Mouse (Mus musculus) heart, embryonic 11.5 days (tissue): ENCODE measurements around the gene Ing5. TPM values are rescaled to one million over a fixed set of nuclear protein-coding genes. Genes with fewer than 3 reads are reported as not detected.
"Not testable (repeated sequence)": the region's sequence is repeated elsewhere in the genome, so short reads cannot be mapped to it uniquely, and the experiment has no call there.

ENCODE experiments used
- ATAC-seq: fragments of 200-750 bp; cut with Nextera tagmentation; replicated peaks from 2 replicates; pipeline ENCODE4 v1.8.0; 2017; ENCODE audit warnings: moderate library complexity; ENCODE audit not compliant: insufficient number of reproducible peaks, low FRiP score, low TSS enrichment
- H3K27ac ChIP-seq: fragments of 300-500 bp; sonication (generic); 2 replicates; pipeline ENCODE4 v1.5.1; 2014; ENCODE audit warnings: mild to moderate bottlenecking, low read depth, low read length
- H3K27me3 ChIP-seq: fragments of 300-500 bp; sonication (generic); 2 replicates; pipeline ENCODE4 v1.6.1; 2014; ENCODE audit warnings: mild to moderate bottlenecking, low read length, mixed read lengths; ENCODE audit not compliant: control insufficient read depth, insufficient read depth
- H3K36me3 ChIP-seq: fragments of 300-500 bp; sonication (generic); 2 replicates; pipeline ENCODE4 v1.6.1; 2014; ENCODE audit warnings: mild to moderate bottlenecking, low read length, moderate library complexity, mixed read lengths; ENCODE audit not compliant: control insufficient read depth, insufficient read depth
- H3K4me1 ChIP-seq: fragments of 300-500 bp; sonication (generic); 2 replicates; pipeline ENCODE4 v1.6.1; 2014; ENCODE audit warnings: low read length; ENCODE audit not compliant: control insufficient read depth, insufficient read depth
- H3K4me2 ChIP-seq: fragments of 300-500 bp; sonication (generic); 2 replicates; pipeline ENCODE4 v1.6.1; 2014; ENCODE audit warnings: mild to moderate bottlenecking, moderate library complexity
- H3K4me3 ChIP-seq: fragments of 300-500 bp; sonication (generic); 2 replicates; pipeline ENCODE4 v1.5.1; 2014; ENCODE audit warnings: low read depth, low read length
- H3K9ac ChIP-seq: fragments of 300-500 bp; sonication (generic); 2 replicates; pipeline ENCODE4 v1.6.1; 2014; ENCODE audit warnings: mild to moderate bottlenecking, low read depth, low read length, moderate library complexity
- H3K9me3 ChIP-seq: fragments of 300-500 bp; sonication (generic); replicated peaks from 2 replicates; pipeline ENCODE4 v1.6.1; 2016; ENCODE audit warnings: low read length; ENCODE audit not compliant: control insufficient read depth
- WGBS: fragments of 180-500 bp; shearing (Covaris S2); extraction: QIAGEN DNeasy Blood & Tissue Kit; methylation state at CpG from one replicate; pipeline ENCODE4 v1.1.7; 2014; ENCODE audit not compliant: insufficient replicate concordance; 5-methylcytosine and 5-hydroxymethylcytosine counted together
- polyA plus RNA-seq: library from polyadenylated mRNA; unstranded; fragments of >200 nt; fragmentation: Nextera tagmentation; extraction: Ambion mirVana; gene quantifications from 2 replicates; pipeline ENCODE4 v1.2.1, GENCODE M21; 2014

Gene Ing5
- polyA plus RNA-seq, 1 experiment from 2014 or later, result 15.5 TPM

DNA sequence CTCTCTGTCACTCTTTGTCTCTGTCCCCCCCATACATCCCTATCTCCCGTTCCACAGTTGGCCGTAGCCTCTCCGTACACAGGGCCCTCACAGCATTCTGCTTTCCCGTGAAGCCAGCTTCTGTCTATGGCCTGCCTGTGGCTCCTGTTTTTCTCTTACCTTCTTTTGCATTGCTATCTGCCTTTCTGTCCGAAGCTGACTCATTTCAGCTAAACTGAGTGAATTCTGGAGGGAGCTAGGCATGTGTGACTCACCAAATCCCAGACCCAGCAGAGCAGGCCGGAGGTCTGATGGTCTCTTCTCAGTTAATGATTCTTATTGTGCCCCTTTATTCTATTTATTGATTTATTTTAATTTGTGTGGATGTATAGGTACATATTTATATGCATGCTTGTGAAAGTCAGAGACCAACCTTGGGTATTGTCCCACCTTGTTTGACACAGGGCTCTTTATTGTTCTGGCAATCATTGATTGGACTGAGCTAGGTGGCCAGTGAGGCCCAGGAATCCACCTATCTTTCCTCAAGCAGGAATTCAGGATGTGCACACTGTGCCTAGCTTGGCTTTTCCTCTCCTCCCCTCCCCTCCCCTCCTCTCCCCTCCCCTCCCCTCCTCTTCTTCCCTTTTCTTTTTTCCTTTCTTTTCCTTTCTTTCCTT lies 32.2 kb downstream of the Ing5 start:
- no peak for ATAC-seq
- no peak overlapping the region for H3K4me3 ChIP-seq
- H3K36me3 ChIP-seq, result no peaks in the 10 kb centered on the region
- H3K27ac ChIP-seq, result no peak overlapping the region
- H3K9ac ChIP-seq, result no peak overlapping the region
- 72% methylated on average over 6 of the region's 6 CpGs for WGBS
- H3K4me2 ChIP-seq, result no peak overlapping the region
- H3K27me3 ChIP-seq, result no peaks in the 10 kb centered on the region
- H3K9me3 ChIP-seq, result no peaks in the 10 kb centered on the region
- no peaks in the 10 kb centered on the region for H3K4me1 ChIP-seq

DNA sequence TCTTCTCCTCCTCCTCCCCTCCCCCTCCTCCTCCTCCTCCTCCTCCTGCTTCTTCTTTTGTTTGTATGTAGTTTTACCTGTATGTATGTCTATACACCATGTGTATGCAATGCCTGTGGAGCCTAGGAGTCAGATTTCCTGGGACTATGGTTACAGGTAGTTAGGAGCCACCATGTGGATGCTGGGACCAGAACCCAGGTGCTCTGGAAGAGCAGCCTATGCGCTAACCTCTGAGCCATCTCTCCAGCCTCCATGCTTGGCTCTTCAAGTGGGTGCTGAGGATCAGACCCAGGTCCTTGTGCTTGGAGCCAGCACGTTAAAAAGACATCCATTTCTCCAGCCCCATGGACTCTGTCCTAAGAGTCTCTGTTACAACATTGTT lies 32.8 kb downstream of the Ing5 start:
- Histone ChIP-seq H3K27ac (no peak overlapping the region), H3K36me3 (no peaks in the 10 kb centered on the region), H3K4me1 (no peaks in the 10 kb centered on the region), H3K9ac (no peak overlapping the region), H3K4me2 (no peak overlapping the region), H3K27me3 (no peaks in the 10 kb centered on the region), H3K4me3 (no peak overlapping the region), H3K9me3 (no peaks in the 10 kb centered on the region)
- no peak for ATAC-seq
- WGBS, result 86% methylated on average over 2 of the region's 2 CpGs

DNA sequence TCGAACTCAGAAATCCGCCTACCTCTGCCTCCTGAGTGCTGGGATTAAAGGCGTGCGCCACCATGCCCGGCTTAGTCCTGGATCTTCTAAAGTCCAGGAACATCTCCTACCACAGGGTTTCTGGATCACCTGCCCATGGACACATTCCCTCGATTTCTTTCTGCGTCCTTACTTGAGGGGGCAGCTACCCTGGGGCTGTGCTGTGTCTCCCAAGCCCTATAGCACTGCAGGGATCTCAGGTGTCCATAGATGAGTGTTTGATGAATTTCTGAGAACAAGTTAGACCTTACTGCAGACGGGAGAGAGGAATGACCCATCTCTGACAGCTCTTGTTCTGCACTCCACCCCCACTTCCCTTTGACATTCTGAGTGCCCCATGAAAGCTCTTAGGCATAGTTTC lies 33.6 kb downstream of the Ing5 start:
- H3K27ac ChIP-seq, result no peak overlapping the region
- H3K4me2 ChIP-seq, result no peak overlapping the region
- H3K4me3 ChIP-seq, result no peak overlapping the region
- H3K9me3 ChIP-seq, result no peaks in the 10 kb centered on the region
- H3K36me3 ChIP-seq, result no peaks in the 10 kb centered on the region
- no peaks in the 10 kb centered on the region for H3K4me1 ChIP-seq
- 85% methylated on average over 8 of the region's 8 CpGs for WGBS
- H3K27me3 ChIP-seq, result no peaks in the 10 kb centered on the region
- ATAC-seq, result no peak
- H3K9ac ChIP-seq, result no peak overlapping the region

DNA sequence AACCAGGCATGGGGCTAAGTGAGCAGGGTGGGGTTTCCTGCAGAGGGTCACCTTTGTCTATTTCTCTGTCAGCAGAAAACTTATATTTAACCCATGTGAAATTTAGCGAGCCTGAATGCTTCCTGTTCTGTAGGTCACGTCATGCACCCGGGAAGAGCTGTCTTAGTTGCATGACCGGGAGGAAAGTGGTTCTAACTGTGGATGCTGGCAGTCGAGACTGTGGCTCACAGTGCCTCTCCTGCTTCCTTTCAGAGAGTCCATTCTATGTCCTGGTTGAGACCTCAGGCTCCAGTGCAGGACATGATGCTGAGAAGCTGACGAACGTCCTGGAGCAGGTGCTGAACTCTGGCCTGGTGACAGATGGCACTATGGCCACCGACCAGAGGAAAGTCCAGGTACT lies 34.8 kb downstream of the Ing5 start:
- H3K27ac ChIP-seq, H3K27me3 ChIP-seq, H3K9me3 ChIP-seq, H3K4me3 ChIP-seq, H3K4me2 ChIP-seq, H3K36me3 ChIP-seq, H3K4me1 ChIP-seq, H3K9ac ChIP-seq, ATAC-seq: not testable (repeated sequence)
- WGBS, result 82% methylated on average over 7 of the region's 8 CpGs

DNA sequence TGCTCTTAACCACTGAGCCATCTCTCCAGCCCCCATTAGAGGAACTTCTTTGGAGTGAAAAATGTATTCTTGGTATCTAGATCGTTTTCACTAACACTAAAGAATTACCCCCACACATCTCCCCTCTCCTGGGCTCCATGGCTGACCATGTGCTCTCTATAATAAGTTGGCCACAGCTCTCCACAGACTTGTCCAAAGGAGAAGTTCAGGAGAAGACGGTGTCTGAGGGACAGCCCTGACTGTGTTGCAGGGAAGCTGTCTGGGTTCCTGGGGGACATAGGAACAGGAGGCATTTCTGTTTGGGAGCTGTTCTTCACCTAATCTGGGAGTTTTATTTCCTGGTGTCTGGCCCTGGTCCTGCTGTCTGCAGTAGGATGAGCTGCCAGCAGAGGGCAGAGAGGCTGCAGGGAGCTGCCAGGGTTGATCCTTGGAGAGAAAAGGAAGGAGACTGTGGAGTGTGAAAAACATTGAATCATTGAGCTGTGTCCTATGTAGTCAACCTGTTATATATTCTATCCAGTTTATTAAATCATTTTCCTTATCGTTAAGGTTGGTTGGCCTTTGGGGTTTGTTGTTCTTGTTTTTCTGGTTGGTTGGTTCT lies 42.1 kb downstream of the Ing5 start:
- not testable (repeated sequence) for ATAC-seq, H3K27ac ChIP-seq, H3K4me2 ChIP-seq, H3K9me3 ChIP-seq, H3K4me1 ChIP-seq, H3K9ac ChIP-seq, H3K27me3 ChIP-seq, H3K4me3 ChIP-seq, H3K36me3 ChIP-seq
- WGBS, result 58% methylated on average over 1 of the region's 3 CpGs

DNA sequence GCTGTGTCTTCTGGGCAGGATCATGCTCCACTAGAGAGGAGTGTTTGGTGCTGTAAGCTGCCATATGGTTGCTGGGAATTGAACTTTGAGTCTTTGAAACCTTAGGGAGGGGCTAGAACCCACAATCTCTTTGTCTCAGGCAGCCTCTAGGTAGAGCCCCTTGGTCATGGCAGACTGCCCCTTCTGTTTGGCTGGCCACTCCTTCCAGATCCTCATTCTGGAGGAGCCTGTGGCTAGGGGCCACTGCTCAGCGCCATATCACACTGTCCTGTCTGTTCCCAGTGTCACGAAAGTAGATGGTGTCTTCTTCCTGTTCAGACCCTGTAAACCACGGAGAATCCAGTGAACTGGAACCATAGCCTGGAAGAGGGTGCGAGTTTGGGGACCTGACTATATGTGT lies 52.0 kb downstream of the Ing5 start:
- not testable (repeated sequence) for H3K4me1 ChIP-seq, H3K27me3 ChIP-seq, H3K4me2 ChIP-seq, ATAC-seq, H3K9ac ChIP-seq, H3K9me3 ChIP-seq, H3K4me3 ChIP-seq, H3K27ac ChIP-seq, H3K36me3 ChIP-seq
- WGBS, result 73% methylated on average over 4 of the region's 4 CpGs

DNA sequence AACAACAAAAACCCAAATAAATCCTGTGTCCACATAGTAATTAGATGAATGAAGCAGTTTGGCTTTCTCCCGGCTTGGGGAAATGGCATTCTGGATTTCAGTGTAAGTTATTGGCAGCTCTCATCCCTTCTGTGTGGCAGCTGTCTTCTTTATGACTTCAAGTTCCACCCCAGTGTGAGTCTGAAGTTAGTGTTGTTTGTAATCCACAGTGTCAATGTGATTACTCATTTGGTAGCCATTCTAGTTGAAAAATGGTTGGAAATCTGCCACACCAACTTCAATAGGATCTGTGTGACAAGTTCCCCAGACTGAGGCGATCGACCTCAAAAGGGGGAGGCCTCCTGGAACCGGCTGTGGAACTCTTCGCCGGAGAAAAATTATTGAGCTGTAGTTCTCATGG lies 53.6 kb downstream of the Ing5 start:
- Histone ChIP-seq H3K27me3 (no peaks in the 10 kb centered on the region), H3K9me3 (no peaks in the 10 kb centered on the region), H3K27ac (no peak overlapping the region), H3K4me2 (no peak overlapping the region), H3K4me3 (no peak overlapping the region), H3K9ac (no peak overlapping the region), H3K4me1 (no peaks in the 10 kb centered on the region), H3K36me3 (no peaks in the 10 kb centered on the region)
- ATAC-seq, result no peak
- 82% methylated on average over 6 of the region's 6 CpGs for WGBS

DNA sequence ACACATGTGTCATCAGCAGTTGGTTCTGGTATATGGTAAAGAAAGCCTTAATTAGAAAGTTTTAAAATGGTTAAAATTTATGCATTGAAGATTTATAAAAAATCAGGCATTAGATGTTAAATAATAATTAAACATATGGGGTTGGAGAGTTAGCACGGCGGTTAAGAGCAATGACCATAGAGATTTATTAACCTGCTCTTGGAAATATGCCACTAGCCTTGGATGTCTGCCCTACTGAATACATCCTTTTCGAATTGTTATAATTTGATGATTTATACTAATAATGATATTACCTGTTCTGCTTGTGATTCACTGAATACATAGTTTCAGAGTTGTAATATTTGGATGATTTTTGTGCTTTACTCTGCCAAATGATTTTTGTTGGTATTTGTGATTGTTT lies 54.2 kb downstream of the Ing5 start:
- Histone ChIP-seq H3K9ac (no peak overlapping the region), H3K27me3 (no peaks in the 10 kb centered on the region), H3K9me3 (no peaks in the 10 kb centered on the region), H3K36me3 (no peaks in the 10 kb centered on the region), H3K4me2 (no peak overlapping the region), H3K4me1 (no peaks in the 10 kb centered on the region), H3K4me3 (no peak overlapping the region), H3K27ac (no peak overlapping the region)
- WGBS, result 90% methylated on average over 3 of the region's 3 CpGs
- ATAC-seq, result no peak

DNA sequence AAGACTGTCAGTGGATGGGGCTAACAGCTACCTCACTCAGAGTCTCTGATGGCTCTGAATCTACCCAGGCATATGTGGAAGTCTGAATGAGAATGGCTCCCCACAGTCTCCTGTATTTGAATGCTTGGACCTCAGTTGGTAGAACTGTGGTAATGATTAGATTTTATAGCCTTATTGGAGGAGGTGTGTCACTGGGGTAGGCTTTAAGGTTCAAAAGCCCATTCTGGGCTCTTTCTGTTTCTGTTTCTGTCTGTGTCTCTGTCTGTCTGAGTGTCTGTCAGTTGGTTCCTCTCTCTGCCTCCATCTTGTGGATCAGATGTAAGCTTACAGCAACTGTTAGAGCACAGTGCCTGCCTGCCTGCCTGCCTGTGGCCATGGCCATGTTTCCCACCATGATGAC lies 55.9 kb downstream of the Ing5 start:
- no peaks in the 10 kb centered on the region for H3K27me3 ChIP-seq
- ATAC-seq, result no peak
- H3K36me3 ChIP-seq, result no peaks in the 10 kb centered on the region
- H3K4me1 ChIP-seq, result no peaks in the 10 kb centered on the region
- no peaks in the 10 kb centered on the region for H3K9me3 ChIP-seq
- no peak overlapping the region for H3K27ac ChIP-seq
- no peak overlapping the region for H3K4me3 ChIP-seq
- H3K9ac ChIP-seq, result no peak overlapping the region
- H3K4me2 ChIP-seq, result no peak overlapping the region
